Mouse (Mus musculus) urinary bladder, adult 18-20 months (tissue): ENCODE data around the gene Bfsp2.

ENCODE experiments used
- DNase-seq, 2 experiments: peaks; one replicate each; pipeline ENCODE4 v3.0.0; 2022; ENCODE audit warnings: low spot score in 2 of 2, mixed read lengths in 2 of 2

Bfsp2 gene

DNA sequence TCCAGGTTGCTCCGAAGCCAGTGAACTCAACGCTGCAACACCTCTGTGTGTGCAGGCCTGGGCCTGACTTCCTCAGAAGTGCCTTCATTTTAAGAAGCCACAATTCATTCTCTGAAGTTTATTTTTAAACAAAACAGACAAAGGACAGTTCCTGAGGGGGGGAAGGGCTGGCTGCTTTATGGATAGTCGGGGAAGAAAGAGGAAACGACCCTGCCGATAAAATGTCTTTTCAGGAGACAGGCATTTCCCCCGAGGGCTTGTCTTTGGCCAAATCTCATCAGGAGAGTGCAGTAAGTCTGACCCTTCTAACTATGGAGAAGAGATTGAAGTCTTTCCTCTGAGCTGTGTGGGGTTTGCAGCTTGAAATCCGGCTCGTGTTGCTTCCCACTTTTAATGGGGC is 5.4 kb upstream of the Bfsp2 start:
- no peak for DNase-seq

DNA sequence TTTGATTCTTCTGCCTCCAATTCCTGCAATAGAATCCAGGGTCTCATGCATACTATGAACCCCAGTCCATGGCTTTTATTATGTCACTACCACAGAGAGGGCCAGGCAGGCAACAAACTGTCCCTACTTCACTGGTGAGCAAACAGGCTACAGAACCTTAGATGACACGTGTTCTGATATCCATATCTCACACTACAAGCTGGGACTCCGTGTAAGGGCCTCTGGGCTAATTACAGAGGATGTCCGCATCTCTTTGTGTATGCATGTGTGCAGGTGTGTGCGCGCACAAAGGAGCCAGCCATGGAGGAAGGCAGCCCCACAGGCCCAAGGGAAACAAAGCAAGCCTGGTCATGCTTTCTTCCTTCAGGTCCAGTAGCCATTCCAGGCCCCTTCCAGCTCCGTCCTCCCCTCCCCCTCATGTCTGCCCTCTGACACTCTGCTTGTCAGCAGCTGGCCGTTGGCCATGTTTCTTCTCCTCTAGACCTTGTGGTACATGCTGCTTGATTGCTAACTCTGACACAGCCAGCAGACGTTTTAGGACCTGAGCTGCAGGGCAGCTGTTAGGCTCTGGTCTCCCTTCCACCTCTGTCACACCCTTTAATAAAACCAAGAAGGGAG is 492 bp upstream of the Bfsp2 start:
- DNase-seq = no peak

DNA sequence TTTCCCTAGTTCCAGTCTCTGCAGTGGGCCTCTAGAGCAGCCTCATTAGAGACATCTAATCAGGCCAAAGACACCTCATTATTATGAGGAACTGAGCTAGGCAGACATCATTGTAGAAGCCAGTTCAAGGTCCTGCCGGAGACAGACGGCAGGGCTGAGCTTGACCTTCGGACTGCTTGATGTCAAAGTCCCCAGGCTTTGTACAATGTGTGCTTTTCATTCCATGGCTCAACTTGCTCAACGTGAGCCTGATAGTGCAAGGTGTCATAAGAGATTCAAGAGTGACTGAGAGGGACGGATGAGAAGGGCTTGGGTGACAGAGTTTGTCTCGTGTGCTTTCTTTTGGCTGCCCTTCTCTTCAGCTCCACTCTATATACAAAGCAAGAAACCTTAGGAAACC is 4.8 kb downstream of the Bfsp2 start:
- no peak for DNase-seq

DNA sequence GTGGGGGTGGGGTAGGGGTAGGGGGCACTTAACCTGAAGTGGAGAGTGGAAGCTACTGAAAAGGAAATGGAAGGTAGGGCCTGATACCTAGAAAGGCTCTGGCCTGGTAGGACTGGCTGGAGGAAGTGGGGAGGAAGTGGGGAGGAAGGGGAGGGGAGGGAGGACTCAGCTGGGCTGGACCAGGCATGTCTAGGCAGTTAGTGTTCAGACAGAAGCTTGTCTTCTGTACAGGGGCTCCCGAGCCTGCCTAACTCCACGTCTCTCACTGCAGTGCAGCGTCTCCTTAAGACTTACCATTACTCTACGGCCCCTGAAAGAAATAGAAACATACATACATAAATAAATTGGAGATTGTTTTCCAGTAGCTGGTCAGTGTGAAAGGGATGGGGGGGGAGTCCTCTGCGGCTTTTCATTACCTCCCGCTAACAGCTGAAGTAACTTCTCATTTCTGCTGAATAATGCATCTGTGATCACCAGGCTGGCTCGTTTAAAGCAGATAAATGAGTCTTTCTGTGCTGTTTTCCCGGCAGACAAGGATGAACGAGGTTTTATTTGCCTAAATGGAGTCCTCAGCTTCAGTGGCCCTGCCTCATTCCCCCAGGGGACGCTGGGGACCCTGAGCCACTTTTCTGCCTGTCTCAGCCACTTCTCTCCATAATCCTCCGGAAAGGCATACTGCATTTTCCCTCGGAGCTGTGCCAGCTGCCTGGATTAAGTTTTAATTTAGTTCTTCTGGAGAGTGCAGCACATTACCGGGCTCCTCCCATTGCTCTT is 6.1 kb downstream of the Bfsp2 start:
- DNase-seq = no peak

DNA sequence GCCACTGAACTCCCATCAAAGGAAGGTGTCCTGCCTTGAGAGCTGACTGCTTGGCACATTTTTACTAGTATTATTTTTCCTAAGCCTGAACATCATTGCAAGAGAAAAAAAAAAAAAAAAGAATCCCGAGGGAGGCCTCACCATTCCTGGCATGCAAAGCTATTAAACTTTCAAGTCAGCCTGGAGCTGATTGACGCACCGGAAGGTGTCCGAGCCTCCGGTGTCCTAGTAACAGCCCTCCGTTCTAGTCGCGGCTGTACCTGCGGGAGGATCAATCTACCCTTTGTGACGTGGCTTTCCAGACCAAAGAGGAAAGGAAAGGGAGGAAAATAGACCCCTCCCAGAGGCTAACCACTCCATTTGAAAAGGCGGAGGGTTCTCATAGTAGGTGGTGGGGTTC is 8.4 kb downstream of the Bfsp2 start:
- no peak for DNase-seq

DNA sequence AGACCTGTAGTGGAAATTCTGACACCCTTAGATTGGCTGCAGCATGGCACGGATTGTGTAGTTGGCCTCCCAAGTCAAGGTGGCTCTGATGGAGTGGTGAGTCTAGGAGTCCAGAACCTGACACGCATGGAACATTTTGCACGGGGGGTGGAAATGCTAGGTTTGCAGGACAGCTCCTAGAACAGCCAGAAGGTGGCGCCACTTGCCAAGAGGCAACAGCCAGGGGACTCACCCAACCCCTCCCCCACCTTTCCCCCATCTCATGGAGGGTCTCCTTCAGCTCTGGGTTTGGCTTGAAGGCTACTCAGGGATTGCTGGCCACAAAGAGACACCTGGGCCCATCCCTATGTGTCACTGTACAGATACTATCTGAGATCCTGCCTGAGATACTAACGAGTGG is 10.7 kb downstream of the Bfsp2 start:
- no peak for DNase-seq

DNA sequence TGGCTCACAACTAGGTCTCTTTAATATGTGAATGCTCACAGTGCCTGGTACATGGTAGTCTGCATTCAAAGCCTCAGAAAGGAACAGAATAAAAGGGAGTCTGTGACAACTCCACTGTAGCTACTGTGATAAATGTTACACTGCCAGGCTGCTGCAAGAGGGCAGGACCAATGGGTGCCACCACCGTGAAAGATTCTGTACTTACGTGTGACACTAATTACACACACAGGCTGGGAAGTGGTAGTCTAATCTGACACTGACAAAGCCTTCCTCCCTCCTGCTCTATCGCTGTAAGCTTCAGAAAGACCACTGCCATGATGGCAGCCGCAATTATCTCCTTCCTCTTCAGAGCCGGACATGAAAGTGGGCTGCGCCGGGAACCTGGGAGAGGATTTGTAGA is 11.3 kb downstream of the Bfsp2 start:
- DNase-seq = no peak

DNA sequence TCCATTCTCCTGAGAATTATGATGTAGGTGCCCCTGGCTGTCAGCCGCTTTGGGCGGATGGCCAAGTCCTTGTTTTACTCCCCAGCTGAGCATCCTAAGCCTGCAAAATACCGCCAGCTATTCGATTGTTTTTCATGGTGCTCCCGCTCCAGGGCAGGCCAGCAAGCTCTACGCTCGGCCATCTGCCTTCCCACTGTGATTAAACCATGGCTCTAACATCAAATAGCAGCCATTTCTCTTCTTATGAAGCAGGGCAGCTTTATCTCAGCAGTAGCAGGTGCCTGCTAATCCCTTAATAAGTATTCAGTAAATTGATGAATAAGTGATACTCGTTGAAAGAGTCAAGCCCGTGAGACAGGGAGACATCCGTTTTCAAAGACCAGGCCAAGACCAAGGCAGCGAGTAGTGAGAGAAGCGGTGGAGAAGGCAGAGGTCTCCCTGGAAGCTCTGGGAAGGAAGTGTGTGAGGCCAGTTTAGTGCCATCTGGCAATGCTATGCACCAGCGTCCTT is 14.5 kb downstream of the Bfsp2 start:
- DNase-seq = no peak

DNA sequence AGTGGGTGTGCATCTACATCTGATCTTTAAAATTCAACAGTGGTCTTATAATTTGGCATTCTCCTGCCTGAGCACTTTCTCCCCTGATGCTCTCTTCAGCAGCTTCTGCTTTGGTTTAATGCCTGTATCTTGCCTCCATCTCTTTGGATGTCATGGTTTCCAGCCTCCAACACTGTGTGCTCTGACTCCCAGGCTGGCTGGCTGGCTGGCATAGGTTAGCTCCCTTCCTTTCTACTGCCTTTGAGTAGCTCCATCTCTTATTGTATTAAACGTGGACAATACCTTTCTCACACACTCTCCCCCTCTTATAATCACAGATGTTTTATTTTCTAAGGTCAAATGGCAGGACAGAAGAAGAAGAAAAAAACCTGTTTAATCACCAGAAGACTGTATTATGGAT is 14.9 kb downstream of the Bfsp2 start:
- DNase-seq = no peak

DNA sequence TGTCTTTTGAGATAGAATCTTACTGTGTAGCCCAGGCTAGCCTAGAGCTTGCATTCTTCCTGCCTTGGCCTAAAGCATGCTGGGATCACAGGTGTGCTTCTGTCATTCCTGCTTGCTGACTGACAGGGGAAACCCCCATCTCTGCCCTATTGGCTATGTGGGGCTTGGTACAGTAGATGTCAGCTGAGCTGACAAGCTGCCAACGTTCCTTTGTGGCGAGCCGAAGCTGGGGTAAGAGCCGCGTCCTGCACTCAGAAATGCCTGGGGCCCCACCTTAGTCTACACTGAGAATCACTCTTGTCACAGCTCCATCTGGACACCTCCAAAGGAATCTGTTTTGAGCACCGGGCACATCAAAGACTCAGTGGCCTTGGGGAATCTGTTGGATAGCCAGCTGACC is 16.4 kb downstream of the Bfsp2 start:
- no peak for DNase-seq

DNA sequence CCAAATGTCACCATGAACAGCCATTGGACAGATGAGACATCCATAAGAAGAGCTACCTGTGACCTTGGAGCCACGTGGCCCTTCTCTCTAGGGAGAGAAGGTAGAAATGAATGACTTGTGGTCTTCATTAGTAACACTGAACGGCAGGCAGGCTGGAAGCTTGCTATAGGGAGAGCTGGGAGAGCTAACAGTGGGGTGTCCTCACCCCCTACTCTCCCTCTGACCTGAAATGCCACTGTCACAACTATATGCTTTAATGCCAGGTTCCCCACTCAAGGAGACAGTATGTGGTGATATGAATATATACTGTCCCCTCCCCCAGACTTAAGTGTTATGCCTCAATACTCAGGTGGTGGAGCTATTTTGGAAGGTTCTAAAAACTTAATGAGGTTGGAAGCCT is 20.4 kb downstream of the Bfsp2 start:
- DNase-seq = no peak

DNA sequence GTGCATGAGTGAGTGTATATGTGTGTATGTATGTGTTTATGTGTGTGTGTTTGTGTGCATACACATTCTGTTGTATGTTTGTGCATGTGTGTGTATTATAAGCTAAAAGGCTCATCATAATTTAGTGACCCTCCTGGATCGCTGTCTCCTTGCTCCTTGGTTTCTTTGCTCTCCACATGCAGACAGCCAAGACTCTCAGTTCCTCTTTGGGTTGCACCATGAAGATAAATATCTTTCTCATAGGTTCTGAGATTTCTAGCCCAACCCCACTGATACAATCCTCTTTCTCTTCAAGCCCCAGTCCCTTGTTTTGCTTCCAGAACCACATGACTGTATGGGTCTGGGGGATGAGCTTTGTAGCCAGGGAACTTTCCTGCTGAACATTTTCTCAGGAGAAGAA is 20.9 kb downstream of the Bfsp2 start:
- no peak for DNase-seq

DNA sequence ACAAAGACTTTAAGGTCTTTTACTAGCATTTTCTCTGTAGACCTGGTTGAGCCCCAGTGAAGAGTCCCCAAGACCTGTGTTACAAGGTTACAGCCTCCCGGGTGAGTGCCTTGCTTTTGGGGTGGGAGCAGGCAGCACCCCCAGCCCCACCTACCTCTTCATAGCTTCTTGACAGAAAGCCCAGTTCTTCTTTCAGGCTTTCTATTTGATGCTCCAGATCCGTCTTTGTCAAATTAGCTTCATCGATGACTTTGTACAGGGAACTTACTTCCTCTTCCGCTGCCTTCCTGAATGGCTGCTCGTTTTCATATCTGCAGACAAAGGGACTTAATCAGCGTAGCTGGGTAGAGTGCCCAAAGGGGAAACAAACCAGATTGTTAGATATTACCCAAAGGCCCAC is 30.6 kb downstream of the Bfsp2 start:
- no peak for DNase-seq

DNA sequence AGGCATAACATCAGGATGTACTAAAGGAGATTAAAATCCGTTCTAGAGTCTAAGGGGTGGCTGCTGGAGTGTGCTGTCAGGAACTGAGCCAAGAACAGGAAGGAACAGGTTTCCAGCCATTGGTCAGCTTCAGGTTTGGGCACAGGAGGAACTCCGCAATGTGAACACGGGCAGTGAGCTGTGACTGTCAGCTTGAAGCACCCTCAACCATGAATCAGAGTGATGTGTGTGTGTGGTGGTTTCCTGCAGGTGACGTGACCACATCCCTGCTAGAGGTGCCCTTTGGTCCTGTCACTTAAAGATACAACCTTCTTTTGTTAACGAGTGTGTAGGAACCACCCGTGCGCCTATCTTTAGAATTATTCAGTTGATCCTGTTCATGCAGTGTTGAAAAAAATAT is 31.1 kb downstream of the Bfsp2 start:
- DNase-seq = no peak

DNA sequence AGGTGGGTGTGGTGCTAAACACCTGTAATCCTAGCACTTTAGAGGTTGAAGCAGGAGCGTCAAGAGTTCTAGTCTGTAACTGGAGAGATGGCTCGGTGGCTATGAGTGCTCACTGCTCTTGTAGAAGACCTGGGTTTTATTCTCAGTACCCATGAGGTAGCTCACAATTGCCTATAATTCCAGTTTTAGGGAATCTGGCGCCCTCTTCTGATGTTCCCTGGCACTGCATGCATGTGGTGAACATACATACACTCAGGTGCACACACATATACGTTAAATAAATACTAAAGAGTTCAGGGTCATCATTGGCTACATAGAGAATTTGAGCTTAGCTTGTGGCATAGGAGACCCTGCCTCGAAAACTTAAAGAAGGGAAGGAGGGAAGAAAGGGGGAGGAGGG is 35.6 kb downstream of the Bfsp2 start:
- no peak for DNase-seq

DNA sequence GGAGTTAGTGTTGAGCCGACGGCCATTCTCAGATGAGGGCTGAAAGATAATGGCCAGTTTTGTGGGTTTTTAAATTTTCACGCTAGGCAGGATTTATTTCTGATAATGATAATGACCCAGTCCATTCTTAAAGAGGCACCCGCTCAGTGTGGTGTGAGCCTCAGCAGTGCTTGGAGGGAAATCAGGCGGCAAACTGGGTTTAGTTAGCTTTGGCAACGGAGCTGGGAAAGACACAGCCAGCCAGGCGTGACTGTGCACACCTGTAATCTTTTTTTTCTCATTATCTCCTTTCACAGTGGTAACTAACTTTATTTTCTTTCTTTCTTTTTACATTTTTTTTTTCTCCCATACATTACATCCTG is 36.4 kb downstream of the Bfsp2 start:
- no peak for DNase-seq

DNA sequence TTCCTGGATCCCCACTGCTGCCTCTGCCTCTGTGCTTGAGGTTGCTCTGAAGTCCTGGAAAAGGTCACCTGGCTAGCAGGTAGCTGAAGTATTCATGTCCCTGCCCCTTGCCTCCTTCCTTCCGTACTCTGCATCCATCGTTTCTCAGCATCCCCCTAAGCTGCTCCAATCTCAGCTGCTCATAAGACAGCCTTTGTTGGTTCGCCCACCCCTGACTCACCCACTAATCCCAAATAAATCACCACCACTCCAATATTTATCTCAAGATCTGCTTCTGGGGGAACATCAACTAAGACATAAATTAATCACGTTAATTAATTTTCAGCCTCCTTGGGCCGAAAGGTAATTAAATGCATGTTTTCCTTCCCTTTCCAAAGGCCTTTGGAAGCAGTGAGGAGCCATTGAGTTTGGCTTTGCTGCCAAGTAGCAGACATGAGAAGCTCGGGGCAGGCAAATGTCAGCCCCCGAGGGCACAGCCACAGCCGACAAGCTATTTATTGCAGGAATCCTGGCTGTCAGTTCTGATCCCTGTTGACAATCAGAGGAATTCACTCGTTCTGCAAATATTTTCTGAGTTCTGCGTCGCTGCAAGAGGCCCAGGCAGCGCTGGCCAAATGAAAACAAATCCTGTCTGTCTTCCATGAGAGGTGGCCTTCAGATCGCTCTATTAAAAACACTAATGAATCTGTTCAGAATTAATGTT is 36.9 kb downstream of the Bfsp2 start:
- DNase-seq = no peak

DNA sequence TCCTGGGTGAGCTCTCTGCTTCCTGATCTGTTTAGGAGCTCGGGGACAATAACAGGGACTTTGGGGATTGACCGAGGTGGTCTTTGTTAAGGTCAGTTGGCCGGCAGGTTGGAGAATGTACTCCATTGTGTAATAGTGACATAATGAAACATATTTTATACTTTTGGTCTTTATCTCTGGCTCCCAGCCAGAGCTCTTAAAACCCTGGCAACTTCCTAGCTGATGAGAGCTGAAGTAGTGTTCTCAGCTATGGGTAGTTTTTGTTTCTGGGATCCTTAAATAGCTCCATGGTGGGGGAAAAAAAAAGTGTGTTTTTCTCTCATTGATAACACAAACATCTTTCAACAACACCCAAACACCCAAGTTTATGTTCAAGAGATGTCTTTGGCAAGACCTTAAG is 39.6 kb downstream of the Bfsp2 start:
- peak in 1 of 2 experiments; percentile 3 for DNase-seq

DNA sequence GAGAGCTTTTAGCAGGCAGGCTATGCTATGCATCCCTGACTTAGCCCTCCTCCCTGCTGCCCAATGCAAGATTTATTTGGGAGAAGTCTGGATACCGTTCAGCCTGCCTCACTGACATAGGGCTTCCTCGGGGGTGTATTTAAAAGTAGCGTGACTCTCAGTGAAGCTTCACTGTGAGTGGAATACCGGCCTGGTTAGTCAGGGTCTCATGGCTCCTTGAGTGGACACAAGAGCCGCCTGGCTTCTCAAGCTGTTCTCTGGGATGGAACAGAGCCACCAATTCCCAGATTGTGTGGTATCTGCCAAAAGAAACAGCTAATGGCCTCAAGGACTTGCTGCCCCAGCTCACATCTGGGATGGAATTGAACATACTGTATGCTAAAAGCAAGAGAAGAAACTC is 43.1 kb downstream of the Bfsp2 start:
- DNase-seq = no peak

DNA sequence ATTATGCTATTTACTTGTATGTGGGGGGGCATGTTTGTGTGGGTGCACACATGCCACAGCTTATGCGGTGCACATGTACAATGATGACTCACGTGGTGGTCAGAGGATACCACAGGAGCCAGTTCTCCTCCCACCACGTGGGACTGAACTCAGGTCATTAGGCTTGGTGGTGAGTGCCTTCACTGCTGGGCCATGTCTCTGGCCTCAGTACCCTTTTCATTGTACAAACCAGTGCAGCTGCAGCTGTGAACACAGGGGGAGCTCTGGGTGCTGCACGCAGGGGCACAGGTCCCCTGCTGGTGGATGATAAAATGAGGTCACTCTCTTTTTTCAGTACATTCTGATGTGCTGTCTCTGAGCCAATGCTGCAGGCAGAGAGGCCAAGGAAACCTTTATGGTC is 46.1 kb downstream of the Bfsp2 start:
- DNase-seq = no peak

DNA sequence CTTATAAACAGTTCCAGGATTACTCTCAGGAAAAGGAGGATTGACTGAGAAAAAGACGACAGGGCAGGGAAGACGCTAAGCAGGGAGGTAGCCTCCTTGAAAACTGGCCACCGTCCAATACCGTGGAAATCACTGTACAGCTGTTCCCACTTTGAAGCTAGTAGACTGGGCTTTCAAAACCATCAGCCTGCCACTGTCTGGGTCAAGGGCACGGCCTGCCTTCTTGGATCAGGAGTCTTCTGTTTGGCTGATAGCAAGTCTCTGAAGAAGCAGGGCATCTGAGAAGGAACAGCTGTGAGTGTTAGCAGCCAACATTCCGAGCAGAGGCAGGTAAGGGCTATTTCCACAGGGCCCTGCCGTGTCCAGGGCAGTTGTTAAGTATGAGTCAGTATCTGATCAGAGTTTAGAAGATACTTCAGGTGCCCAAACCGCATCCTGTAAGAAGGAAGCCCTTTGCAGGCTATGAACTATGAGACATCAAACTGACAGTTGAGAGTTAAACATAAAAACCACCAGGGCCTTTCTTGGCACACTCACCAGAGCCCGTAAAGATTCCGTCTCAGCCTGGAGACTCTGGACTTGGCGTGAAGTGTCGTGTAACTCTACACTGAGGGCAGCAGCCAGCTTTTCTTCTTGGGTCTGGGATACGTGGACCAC is 48.0 kb downstream of the Bfsp2 start:
- DNase-seq = peak; percentile 1 to 23

DNA sequence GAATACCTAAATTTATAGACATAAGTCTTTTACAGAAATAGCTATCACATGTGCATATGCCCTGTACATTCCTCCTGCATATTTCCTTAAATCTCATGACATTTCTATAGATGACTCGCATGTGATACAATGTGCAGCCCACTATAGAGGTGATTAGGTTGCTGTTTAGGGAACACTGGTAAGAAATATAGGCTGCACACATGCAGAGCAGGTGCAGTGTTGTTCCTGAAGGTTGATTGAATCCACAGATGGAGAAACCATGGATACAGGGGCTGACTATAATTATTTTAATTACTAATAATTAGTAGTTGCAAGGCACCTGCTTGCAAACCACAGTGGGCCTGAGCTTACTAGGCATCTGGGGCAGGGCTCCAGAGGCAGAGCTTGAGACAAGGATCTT is 48.5 kb downstream of the Bfsp2 start:
- no peak for DNase-seq
